In genomic region chr2:76215219-76215618, GRCm38 (mm10) we compare ENCODE assay signal across 20 mouse cellular contexts.
A peak's percentile ranks its signal among the peaks of the same experiment; 100 is the strongest.
DNase-seq lines count a peak whose midpoint lies in the region; ATAC-seq and TF ChIP-seq lines count a peak whose summit lies in the region.
"Had no signal": no experiment of that assay in that cellular context is flagged by ENCODE, and none has a peak within 500 bp of the region (broad histone marks: within the 10 kb centered on the region; RNA-seq: fewer than 3 reads in every experiment).

No protein-coding gene starts in this region.

- no peak overlapping the region for H3K4me3 ChIP-seq in thymus, adult 2 months (ENCODE audit: control insufficient read depth, insufficient read depth, low read length)
- H3K4me3 ChIP-seq in hindbrain, embryonic 11.5 days (ENCODE audit: low read depth, low read length) = no peak overlapping the region
- H3K4me3 ChIP-seq: heart, adult 2 months; heart, embryonic 15.5 days; hindbrain, embryonic 12.5 days; intestine, embryonic 15.5 days; kidney, embryonic 15.5 days; layer of hippocampus, adult 2 months; left cerebral cortex, adult 2 months; limb, embryonic 10.5 days had no signal

- WGBS in thymus, adult 2 months = 12% methylated on average over 9 of the region's 9 CpGs
- WGBS in hindbrain, embryonic 11.5 days = 90% methylated on average over 9 of the region's 9 CpGs

- no peaks in the 10 kb centered on the region for H3K27me3 ChIP-seq in thymus, adult 2 months (ENCODE audit: control insufficient read depth, insufficient read depth, low read length)
- H3K27me3 ChIP-seq in hindbrain, embryonic 11.5 days (ENCODE audit: control insufficient read depth, insufficient read depth, low read length) = no peaks in the 10 kb centered on the region
- H3K27me3 ChIP-seq: heart, embryonic 15.5 days; hindbrain, embryonic 12.5 days; intestine, embryonic 15.5 days; kidney, embryonic 15.5 days had no signal

- H3K27ac ChIP-seq in thymus, adult 2 months (ENCODE audit: control insufficient read depth, insufficient read depth, low read length) = peak overlapping the region; percentile 81
- no peak overlapping the region for H3K27ac ChIP-seq in hindbrain, embryonic 11.5 days (ENCODE audit: low read depth, low read length)
- H3K27ac ChIP-seq: heart, adult 2 months; heart, embryonic 15.5 days; hindbrain, embryonic 12.5 days; intestine, embryonic 15.5 days; kidney, embryonic 15.5 days; layer of hippocampus, adult 2 months; left cerebral cortex, adult 2 months; limb, embryonic 10.5 days had no signal

- TF ChIP-seq POLR2A in thymus, adult 2 months (IDR thresholded peaks at IDR 0.05; ENCODE audit: control insufficient read depth, extremely low read depth, insufficient read depth, low read length, poor library complexity) = no peak

- peak; percentile 35 for DNase-seq in thymus, adult 2 months
- no peak for DNase-seq in thymus, postnatal 4 days
- DNase-seq in T-cell, adult 2 months (ENCODE audit: low spot score) = peak; percentile 67
- peak; percentile 41 for DNase-seq in thymus, postnatal 25 days
- DNase-seq in hindbrain, embryonic 11.5 days (ENCODE audit: low spot score) = no peak
- DNase-seq in kidney, postnatal 25 days = no peak
- DNase-seq: adrenal gland, postnatal 36 days; cerebellum, adult 9-10 months; gastrocnemius, postnatal 10 days; heart, adult 2 months; lung, adult 2 months had no signal

- ATAC-seq in megakaryocyte, adult 5-6 weeks (ENCODE audit: poor library complexity, severe bottlenecking) = 0 out of 2 replicates have a peak, but pooled peaks have one; percentile 18
- no peak for ATAC-seq in hindbrain, embryonic 11.5 days (ENCODE audit: low FRiP score)
- ATAC-seq: intestine, embryonic 15.5 days had no signal

- H3K9ac ChIP-seq in hindbrain, embryonic 11.5 days (ENCODE audit: low read depth, low read length) = no peak overlapping the region
- H3K9ac ChIP-seq: heart, embryonic 15.5 days; hindbrain, embryonic 12.5 days; intestine, embryonic 15.5 days; kidney, embryonic 15.5 days had no signal

- no peaks in the 10 kb centered on the region for H3K9me3 ChIP-seq in hindbrain, embryonic 11.5 days (ENCODE audit: control insufficient read depth, low read length)
- H3K9me3 ChIP-seq: heart, embryonic 15.5 days; hindbrain, embryonic 12.5 days; intestine, embryonic 15.5 days; kidney, embryonic 15.5 days; limb, embryonic 10.5 days had no signal

- no peak for TF ChIP-seq CTCF in thymus, adult 2 months (IDR thresholded peaks at IDR 0.05; ENCODE audit: borderline replicate concordance, control insufficient read depth, extremely low read depth, insufficient read depth, low read length, poor library complexity)

- no peaks in the 10 kb centered on the region for H3K36me3 ChIP-seq in thymus, adult 2 months (ENCODE audit: control insufficient read depth, insufficient read depth, low read length)
- no peaks in the 10 kb centered on the region for H3K36me3 ChIP-seq in hindbrain, embryonic 11.5 days (ENCODE audit: control insufficient read depth, insufficient read depth, low read length)
- H3K36me3 ChIP-seq: heart, embryonic 15.5 days; hindbrain, embryonic 12.5 days; intestine, embryonic 15.5 days; kidney, embryonic 15.5 days; limb, embryonic 10.5 days had no signal

- H3K4me2 ChIP-seq in hindbrain, embryonic 11.5 days (replicated peaks; ENCODE audit: low read depth, low read length) = no peak overlapping the region
- H3K4me2 ChIP-seq: heart, embryonic 15.5 days; hindbrain, embryonic 12.5 days; intestine, embryonic 15.5 days; kidney, embryonic 15.5 days; liver, embryonic 11.5 days had no signal

- peaks cover 27% of the 10 kb centered on the region for H3K4me1 ChIP-seq in thymus, adult 2 months (replicated peaks; ENCODE audit: control insufficient read depth, insufficient read depth, low read length)
- H3K4me1 ChIP-seq in hindbrain, embryonic 11.5 days (replicated peaks; ENCODE audit: control insufficient read depth, insufficient read depth, low read length) = no peaks in the 10 kb centered on the region
- H3K4me1 ChIP-seq: heart, embryonic 15.5 days; hindbrain, embryonic 12.5 days; intestine, embryonic 15.5 days; kidney, embryonic 15.5 days; limb, embryonic 10.5 days had no signal

Comparison
In these comparisons a context has a peak if more than half of its experiments do, and no peak if none do; other contexts are left out.
1. DNase-seq: peak in thymus, adult 2 months (single experiment), T-cell, adult 2 months (single experiment) and thymus, postnatal 25 days (single experiment); none in thymus, postnatal 4 days (single experiment), hindbrain, embryonic 11.5 days (single experiment) and kidney, postnatal 25 days (0 of 2).